Mouse (Mus musculus): Measurements from ENCODE around the gene Phlda3.

Gene Phlda3

DNA sequence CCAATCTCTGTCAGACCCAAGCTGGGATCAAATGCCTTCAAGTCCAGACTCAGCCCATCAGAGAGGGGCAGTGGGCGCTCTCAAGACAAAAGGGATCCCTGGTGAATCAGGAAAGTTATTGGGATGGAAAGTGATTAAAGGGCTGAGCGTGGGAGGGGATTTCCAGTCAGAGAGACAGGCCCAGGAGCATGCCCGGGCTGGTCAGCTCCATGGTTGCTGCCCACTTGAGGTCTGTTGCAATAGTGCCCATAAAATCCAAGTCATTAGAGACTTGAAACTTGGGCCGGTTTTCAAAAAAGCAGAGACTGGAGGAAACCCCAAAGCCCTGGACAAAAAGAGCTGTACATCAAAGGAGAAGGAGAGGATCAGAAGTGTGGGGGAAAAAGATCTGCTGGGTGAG lies 6.2 kb upstream of the Phlda3 start:
- no peak for DNase-seq (ENCODE audit: low read depth, low spot score)

GRCm38 (mm10) chr1:135760216-135760615 lies 5.7 kb upstream of the Phlda3 start:
- no peak for DNase-seq (ENCODE audit: low read depth, low spot score)

- DNase-seq (ENCODE audit: low read depth, low spot score) = no peak
Observed at GRCm38 (mm10) chr1:135761728-135762127, 4.2 kb upstream of the Phlda3 start.

DNA sequence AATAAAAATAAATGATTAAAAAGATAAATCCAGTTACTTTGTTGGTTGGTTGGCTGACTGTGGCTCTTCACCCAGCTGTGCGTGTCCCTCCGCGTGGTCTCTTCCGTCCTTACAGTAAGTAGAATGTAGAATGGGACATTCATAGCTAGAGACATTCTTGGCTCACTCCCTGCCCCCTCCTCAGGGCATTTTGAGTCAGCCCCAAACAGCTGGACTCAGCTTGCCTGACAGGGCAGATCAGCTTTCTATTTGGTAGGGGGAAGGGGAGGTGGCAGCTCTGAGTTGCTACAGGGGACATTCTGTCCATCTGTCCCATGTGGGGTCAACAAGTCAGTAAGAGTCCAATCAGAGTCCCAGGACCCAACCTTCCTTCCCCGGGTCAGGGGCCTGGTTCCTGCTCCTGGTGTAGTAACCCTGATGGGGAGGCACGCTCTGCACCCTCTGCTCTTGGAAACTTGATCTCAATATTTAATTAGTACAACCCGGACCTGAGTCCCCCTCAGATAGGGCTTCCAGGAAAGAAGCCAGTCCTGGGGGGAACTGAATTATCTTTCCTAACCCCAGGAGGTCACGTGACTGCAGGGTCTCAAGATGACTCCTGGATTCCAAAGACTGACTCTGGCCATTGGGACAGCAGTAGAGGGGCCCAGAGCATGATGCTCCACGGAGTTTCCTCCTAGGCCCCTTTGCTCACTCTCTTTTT lies 2.3 kb upstream of the Phlda3 start:
- DNase-seq (ENCODE audit: low read depth, low spot score) = no peak

- no peak for DNase-seq (ENCODE audit: low read depth, low spot score)
Observed at GRCm38 (mm10) chr1:135764206-135764528, 1.8 kb upstream of the Phlda3 start.

- DNase-seq (ENCODE audit: low read depth, low spot score) = no peak
Observed at GRCm38 (mm10) chr1:135766592-135767306, 830 bp downstream of the Phlda3 start.

DNA sequence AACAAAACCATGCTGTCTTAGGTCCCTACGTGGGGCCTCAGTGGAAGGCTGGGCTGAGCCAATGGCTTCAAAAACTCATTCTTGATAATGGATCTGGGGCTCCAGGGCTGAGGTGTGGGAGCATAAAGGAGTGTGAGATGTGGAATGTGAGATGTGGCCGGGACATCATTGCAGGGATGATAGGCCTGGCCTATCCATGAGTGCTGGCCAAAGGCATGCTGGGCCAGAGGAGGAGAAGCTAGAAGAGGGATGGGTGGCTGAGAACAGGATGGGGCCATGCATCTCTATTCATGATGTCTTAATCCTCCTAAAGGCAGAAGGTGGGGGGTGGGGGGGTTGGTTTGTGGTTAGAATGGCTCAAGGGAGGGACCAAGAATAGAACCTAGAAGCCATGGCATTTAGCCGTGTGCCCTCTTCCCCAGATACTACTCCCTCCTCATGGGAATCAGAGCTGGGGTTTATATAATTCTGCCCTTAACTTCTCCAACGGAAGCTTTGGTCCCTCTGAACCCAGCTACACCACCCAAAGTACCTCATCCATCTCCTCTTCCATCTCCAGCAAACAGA lies 1.5 kb downstream of the Phlda3 start:
- no peak for DNase-seq (ENCODE audit: low read depth, low spot score)

DNA sequence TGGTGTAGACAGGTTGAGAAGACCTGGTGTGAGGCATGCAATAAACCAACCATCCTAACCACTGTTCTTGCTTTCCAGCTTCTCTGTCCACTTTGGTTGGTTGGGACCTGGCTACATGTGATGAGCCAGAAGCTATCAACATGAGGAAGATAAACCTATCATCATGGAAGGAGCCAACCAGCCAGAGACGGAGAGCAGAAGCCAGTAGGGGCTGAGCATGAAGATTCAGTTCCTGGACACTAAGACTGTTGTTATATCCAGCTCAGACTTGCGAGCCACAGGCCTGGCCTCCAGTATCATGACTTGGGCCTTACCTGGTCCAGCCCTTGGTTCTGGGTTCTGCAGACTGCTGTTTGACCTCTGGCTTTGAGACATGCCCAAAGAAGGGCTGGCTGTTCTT lies 2.5 kb downstream of the Phlda3 start:
- DNase-seq (ENCODE audit: low read depth, low spot score) = no peak

GRCm38 (mm10) chr1:135770237-135770636 lies 4.3 kb downstream of the Phlda3 start:
- no peak for DNase-seq (ENCODE audit: low read depth, low spot score)

GRCm38 (mm10) chr1:135770896-135771572 lies 5.1 kb downstream of the Phlda3 start:
- DNase-seq (ENCODE audit: low read depth, low spot score) = no peak

DNA sequence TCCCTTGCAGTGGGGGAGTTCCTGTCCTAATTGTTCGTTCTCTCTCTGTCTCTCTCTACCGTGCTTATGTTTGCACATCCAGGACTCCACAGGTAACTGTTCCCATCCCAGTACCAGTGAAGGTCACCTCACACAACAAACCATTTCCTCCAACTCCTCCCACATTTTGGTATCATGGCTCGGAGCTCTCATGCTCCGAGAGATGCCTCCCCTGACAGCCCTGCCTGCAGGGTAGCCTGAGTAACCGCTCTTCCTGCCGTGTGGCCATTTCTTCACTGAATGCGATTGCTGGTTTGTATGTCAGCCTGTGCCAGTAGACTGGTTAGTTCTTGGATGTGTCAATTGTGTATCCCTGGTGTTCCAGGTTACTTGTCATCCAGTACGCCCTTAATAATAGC lies 5.7 kb downstream of the Phlda3 start:
- no peak for DNase-seq (ENCODE audit: low read depth, low spot score)

GRCm38 (mm10) chr1:135776596-135776995 lies 10.7 kb downstream of the Phlda3 start:
- no peak for DNase-seq (ENCODE audit: low read depth, low spot score)

DNA sequence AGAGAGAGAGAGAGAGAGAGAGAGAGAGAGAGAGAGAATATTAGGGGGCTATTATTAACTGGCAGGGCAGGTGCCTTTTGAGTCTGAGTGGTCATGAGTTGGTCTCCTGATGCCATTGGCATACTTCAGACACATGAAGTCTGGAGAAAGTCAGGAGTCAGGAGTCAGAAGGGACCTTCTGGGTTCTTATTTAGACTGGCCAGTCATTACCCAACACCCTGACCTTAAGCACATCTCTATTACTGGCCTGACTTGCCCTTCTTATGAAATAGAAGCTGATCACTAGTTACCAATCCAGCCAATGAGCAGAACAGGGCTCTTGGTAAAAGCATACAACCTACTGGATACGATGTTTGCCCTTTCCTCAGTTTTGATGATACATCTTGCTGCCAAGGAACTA lies 11.1 kb downstream of the Phlda3 start:
- no peak for DNase-seq (ENCODE audit: low read depth, low spot score)

DNA sequence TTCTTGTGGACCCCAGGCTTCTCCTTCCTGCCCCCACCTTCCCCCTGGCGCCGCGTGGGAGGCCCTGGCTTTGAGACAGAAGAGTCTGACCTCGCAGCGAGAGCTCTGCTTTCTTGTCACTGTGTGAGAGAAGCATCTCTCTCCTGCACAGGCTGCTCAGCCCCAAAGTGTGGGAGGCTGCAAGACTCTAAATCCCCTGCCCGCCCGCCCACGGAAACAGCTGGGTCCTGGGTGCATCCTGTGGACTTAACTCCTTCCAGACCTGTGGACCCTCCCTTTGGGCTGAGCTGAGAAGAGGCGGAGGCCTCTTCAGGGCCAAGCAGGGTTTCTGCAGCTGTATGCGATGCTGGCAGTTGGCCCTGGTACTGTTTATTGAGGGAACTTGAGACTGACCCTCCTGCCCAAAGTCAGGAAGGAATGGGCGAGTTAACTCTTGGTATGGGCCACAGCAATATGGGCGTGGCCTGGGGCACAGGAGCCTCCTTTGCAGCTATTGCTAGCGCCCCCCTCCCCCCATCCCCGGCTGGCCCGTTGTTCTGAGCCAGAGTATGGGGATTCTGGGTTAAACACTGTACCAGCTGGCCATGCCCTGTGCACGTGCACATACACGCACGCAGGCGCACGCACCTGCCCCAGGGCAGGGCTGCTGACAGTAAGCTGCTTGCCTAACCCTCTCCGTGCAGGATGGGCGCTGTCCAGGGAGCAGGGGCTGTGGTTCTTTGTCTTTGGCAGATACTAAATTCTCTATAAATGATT lies 13.0 kb downstream of the Phlda3 start, which contains the start of gene Tnni1:
TSS of gene Tnni1 (plus strand) at position 655 of the 756 bp plus-strand sequence.
- no peak for DNase-seq (ENCODE audit: low read depth, low spot score)

DNA sequence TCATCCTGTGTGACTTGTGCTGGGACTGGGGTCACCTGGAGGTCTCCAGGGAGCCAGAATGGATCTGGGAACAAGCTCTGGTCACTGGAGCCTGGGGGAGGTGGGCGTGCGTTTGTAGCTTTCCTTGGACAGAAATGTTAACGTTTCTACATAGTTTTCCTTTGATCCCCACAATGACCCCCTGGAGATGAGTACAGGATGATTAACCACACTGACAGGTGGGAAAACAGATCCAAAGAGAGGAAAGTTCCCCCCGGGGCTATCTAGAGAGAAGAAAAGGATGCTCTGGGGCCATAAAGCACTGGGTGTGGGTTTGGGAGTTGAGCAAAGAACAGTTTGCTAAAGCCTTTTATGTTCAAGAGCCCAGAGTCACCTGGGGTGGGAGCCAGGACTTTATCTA lies 14.7 kb downstream of the Phlda3 start:
- no peak for DNase-seq (ENCODE audit: low read depth, low spot score)

DNA sequence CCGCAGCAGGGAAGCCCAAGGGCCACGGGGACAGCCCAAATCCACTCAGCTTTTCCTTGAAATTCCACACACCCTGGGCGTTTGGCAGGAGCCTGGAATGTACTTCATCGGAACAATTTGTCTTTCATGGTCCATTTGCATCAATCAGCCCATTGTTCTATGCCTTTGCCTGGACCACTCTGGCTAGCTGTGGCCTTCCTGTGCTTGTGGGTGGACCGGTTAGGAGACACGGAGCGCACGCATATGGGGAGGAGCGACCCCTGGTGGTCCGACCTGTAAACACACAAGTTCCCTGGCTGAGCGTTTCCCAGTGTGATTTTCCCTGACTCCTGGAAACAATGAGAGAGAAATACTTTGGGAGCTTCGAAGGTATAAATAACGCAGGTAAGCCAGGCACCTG lies 15.3 kb downstream of the Phlda3 start:
- peak; percentile 85 for DNase-seq (ENCODE audit: low read depth, low spot score)

GRCm38 (mm10) chr1:135782816-135783215 lies 16.9 kb downstream of the Phlda3 start:
- no peak for DNase-seq (ENCODE audit: low read depth, low spot score)

- DNase-seq (ENCODE audit: low read depth, low spot score) = peak; percentile 89
Observed at GRCm38 (mm10) chr1:135787799-135788198, 21.9 kb downstream of the Phlda3 start.

DNA sequence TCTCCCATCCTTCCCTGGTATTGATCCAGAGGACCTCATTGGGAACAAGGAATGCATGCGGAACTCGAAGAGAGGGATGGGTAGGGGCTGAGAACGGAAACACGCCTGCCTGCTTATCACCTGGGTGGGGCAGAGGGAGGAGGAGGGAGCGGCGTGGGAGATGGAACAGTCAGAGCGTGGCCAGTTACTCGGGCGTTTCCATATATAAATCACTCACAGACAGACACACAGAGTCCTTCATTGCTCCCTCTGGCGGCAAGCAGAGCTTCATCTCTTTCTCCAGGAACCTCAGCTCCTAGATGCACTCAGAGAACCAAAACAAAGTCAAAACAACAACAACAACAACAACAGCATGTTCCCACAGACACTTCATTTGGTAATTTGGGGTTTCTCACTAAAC lies 22.8 kb downstream of the Phlda3 start:
- peak; percentile 74 for DNase-seq (ENCODE audit: low read depth, low spot score)

DNA sequence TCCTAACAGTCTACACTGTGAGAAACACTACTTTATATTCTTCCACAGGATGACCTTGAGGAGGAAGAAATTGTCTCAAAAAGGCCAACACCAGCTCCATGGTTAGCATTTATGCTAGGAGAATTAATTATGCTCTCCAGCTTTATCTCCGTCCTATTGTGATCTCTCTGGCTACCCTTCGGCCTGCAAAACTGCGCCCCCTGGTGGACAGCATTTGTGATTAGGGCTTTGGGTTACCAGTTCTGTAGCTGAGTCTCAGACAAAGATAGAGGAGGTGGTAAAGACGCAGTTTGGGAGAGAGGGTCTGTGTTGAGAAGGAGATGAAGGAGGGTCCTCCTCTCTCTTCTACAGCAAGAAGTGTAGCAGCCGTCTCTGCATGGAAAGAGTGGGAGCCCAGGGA lies 23.9 kb downstream of the Phlda3 start:
- DNase-seq (ENCODE audit: low read depth, low spot score) = peak; percentile 89

DNA sequence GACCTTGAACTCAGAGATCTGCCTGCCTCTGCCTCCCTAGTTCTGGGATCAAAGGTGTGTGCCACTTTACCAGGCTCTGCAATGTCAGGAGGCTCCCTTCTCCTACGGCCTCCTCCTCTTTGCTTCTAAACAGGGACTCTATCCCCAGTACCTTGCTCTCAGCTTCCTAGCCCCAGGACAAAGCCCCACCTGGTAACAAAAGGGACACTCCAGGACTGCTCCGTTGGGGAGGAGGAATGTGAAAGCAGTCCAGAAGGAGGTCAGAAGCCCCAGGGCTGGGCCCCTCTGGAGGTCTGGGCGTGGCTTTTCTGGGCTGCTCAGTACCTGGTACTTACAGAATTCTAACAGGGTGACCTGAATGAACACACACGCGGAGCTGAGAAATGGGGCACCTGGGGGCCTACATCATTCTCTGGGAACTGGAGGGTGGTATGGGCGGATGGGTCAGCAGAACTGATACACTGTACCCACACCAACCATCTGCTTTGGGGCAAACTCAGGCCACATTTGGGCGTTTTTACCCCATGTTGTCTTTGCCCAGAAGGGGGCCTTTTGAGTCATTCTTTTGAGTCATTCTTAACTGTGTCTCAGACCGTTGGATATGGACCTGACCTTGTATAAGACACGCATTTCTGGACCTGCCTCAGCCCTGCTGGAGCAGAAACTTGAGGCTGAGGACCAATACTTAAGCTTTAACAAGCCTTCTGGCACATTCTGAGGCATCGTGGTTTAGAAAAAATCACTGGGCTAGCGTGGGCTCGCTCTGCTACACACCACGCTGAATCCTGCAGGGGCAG lies 26.4 kb downstream of the Phlda3 start:
- no peak for DNase-seq (ENCODE audit: low read depth, low spot score)
